Mouse (Mus musculus) kidney, adult 2 months (tissue): ENCODE data around the gene Nsun5.

ENCODE experiments used
- CTCF ChIP-seq: fragments of 200-500 bp; conservative IDR thresholded peaks from 2 replicates; pipeline ENCODE4 v1.5.1; 2011; ENCODE audit warnings: low read depth, mild to moderate bottlenecking, control low read depth, low read length, moderate library complexity, mixed read lengths; ENCODE audit not compliant: insufficient read depth, insufficient read length
- POLR2A ChIP-seq: fragments of 200-500 bp; IDR thresholded peaks from one replicate; pipeline ENCODE4 v1.6.1; 2011; ENCODE audit warnings: low read depth, low read length, control low read depth

DNA sequence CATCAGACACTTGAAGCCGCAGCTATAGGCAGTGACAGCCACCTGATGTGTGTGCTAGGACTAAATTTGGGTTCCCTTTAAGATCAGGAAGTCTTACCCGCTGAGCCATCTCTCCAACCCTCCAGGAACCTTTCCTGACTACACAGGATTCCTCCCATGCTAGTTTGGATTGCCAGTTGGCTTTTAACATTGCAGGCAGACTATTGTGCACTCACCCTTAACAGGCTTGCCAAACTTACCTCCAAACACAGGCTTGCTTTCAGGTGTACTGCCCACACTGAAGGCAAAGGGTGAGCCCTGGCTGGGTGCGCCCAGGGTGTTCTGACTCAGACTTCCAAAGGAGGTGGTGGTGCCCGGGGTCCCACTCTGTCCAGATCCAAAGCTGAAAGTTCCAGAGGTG, 10.9 kb downstream of the Nsun5 start:
- TF ChIP-seq CTCF (no peak), POLR2A (no peak)
